Mouse (Mus musculus): ENCODE results near the gene Jmjd1c. TPM values are rescaled to one million over a fixed set of nuclear protein-coding genes. Genes with fewer than 3 reads are reported as not detected.
A peak's percentile ranks its signal among the peaks of the same experiment; 100 is the strongest.

The Jmjd1c gene
- polyA plus RNA-seq (2012; rRNA removed), result 9.0 and 9.6 TPM in 2 replicates

DNA sequence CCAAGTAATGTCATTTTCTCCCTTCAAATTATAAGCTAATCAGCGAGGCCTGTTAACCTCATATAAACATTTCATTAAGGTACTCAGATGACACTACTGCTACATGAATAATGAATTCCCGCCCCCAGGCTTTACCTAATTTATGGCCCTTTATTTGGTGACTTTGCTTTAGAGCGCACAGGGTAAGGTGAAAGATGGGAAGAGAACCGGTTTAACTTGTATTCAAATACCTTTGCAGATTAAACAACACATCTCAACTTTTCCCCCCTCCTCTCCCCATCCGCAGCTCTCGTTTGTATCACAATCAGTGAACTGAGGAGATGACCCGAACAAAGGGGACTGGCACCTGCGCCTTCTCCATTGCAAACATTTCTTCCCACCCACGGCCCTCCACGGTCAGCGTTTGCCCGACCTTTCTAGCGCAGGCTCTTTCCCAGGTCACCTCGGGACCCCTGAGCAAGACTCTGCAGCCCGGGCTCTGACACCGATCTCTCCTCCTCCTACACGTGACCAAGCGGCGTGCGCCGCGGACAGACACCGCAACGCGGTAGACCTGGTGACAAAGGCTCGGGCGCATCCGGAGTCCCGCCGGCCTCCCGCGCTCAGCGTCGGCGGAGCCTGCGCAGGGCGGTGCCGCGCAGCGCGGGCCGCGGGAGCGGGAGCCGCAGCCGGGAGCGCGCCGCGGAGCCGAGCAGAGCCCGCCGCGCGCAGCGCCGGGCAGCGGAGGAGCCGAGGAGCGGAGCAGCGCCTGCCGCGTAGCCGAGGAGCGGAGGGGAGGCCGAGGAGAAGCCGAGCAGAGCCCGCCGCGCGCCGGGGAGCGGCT lies at the start of gene Jmjd1c:
Gene Jmjd1c, plus strand, starts transcription at position 328 of the 823 bp plus-strand sequence.
- Histone ChIP-seq H3K4me1 (ENCODE audit: control insufficient read depth, insufficient read depth, low read length) (peaks cover 9% of the 10 kb centered on the region), H3K4me3 (ENCODE audit: control insufficient read depth, low read depth, low read length) (peak within 1 kb of the TSS; percentile 92), H3K27me3 (ENCODE audit: control insufficient read depth, insufficient read depth, low read length) (no peaks in the 10 kb centered on the region), H3K27ac (ENCODE audit: control insufficient read depth, insufficient read depth, low read depth, low read length) (peak within 1 kb of the TSS; percentile 79), H3K36me3 (ENCODE audit: control insufficient read depth, insufficient read depth, low read length) (no peaks in the 10 kb centered on the region)
- TF ChIP-seq CTCF (IDR thresholded peaks at IDR 0.05; ENCODE audit: control insufficient read depth, insufficient read depth, insufficient replicate concordance, low read depth, low read length) (no peak), POLR2A (IDR thresholded peaks at IDR 0.05; ENCODE audit: control insufficient read depth, low read depth, low read length) (0 out of 2 replicates have a peak, but pooled peaks have one; percentile 0)

- no peak overlapping the region for H3K4me3 ChIP-seq (ENCODE audit: control insufficient read depth, low read depth, low read length)
- TF ChIP-seq CTCF (IDR thresholded peaks at IDR 0.05; ENCODE audit: control insufficient read depth, insufficient read depth, insufficient replicate concordance, low read depth, low read length) (no peak), POLR2A (IDR thresholded peaks at IDR 0.05; ENCODE audit: control insufficient read depth, low read depth, low read length) (no peak)
- H3K27ac ChIP-seq (ENCODE audit: control insufficient read depth, insufficient read depth, low read depth, low read length), result no peak overlapping the region
- no peaks in the 10 kb centered on the region for H3K36me3 ChIP-seq (ENCODE audit: control insufficient read depth, insufficient read depth, low read length)
- no peaks in the 10 kb centered on the region for H3K27me3 ChIP-seq (ENCODE audit: control insufficient read depth, insufficient read depth, low read length)
- H3K4me1 ChIP-seq (ENCODE audit: control insufficient read depth, insufficient read depth, low read length), result no peaks in the 10 kb centered on the region
Measured at GRCm38 (mm10) chr10:67047712-67048645, 47.9 kb upstream of the Jmjd1c start.

DNA sequence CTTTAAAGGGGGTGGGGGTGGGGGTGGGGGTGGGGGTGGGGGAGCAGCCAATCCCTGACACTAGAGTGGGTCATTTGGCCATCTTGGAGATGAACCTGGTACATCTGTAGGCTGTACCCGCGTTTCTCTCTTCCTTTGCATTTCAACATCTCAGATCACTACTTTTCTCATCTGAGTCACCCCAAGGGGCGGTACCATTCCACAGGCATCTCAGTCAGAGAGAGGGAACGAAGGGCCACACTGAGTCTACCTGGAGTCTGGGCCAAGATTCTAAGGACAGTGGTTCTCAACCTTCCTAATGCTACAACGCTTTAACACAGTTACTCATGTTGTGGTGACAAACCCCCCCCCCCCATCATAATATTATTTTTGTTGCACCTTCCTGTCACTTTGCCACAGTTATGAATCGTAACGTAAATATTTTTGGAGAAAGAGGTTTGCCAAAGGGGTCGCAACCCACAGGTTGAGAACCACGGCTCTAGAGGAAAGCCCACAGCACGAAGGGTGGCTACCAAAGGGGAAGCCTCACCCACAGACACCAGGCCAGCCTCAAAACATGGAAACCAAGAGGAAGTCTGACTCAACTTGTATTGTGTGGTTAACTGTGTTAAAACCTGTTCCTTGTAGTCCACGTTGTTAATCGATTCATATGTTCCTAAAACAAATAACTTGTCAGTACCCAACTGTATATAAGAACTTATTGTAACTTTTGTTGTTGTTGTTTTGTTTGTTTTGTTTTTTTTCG lies 46.9 kb upstream of the Jmjd1c start:
- Histone ChIP-seq H3K36me3 (ENCODE audit: control insufficient read depth, insufficient read depth, low read length) (no peaks in the 10 kb centered on the region), H3K27ac (ENCODE audit: control insufficient read depth, insufficient read depth, low read depth, low read length) (no peak overlapping the region), H3K4me1 (ENCODE audit: control insufficient read depth, insufficient read depth, low read length) (no peaks in the 10 kb centered on the region), H3K27me3 (ENCODE audit: control insufficient read depth, insufficient read depth, low read length) (no peaks in the 10 kb centered on the region), H3K4me3 (ENCODE audit: control insufficient read depth, low read depth, low read length) (no peak overlapping the region)
- no peak for TF ChIP-seq POLR2A (IDR thresholded peaks at IDR 0.05; ENCODE audit: control insufficient read depth, low read depth, low read length)
- TF ChIP-seq CTCF (IDR thresholded peaks at IDR 0.05; ENCODE audit: control insufficient read depth, insufficient read depth, insufficient replicate concordance, low read depth, low read length), result no peak

DNA sequence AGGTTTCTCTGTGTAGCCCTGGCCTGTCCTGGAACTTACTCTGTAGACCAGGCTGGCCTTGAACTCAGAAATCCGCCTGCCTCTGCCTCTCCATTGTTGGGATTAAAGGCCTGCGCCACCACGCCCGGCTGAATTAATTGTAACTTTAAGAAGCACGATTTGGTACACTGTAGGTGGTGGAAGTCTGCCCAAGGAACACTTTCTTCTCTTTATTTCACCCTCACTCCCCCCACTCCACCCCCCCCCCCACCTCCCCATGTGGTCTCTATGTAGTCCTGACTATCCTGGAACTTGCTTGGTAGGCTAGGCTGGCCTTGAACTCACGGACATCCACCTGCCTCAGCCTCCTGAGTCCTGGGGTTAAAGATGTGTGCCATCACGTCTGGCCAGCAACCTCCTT lies 46.3 kb upstream of the Jmjd1c start:
- H3K27ac ChIP-seq (ENCODE audit: control insufficient read depth, insufficient read depth, low read depth, low read length), result no peak overlapping the region
- H3K4me1 ChIP-seq (ENCODE audit: control insufficient read depth, insufficient read depth, low read length), result no peaks in the 10 kb centered on the region
- TF ChIP-seq CTCF (IDR thresholded peaks at IDR 0.05; ENCODE audit: control insufficient read depth, insufficient read depth, insufficient replicate concordance, low read depth, low read length) (no peak), POLR2A (IDR thresholded peaks at IDR 0.05; ENCODE audit: control insufficient read depth, low read depth, low read length) (no peak)

DNA sequence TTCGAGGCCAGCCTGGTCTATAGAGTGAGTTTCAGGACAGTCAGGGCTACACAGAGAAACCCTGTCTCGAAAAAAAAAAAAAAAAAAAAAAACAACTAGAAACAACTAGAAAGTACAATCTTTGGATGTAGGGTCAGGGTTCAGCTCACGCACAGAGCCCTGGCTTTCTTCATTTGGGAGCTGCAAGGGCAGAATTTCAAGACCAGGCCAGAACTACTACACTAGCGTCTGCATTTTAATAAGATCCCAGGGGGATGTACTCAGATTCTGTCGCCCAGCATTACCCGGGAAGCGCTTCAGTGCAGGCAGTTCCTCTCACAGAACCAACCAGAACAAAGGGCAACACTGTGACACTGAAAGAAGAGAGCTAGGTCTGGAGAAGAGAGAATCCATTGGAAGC lies 45.2 kb upstream of the Jmjd1c start:
- Histone ChIP-seq H3K27me3 (ENCODE audit: control insufficient read depth, insufficient read depth, low read length) (no peaks in the 10 kb centered on the region), H3K27ac (ENCODE audit: control insufficient read depth, insufficient read depth, low read depth, low read length) (no peak overlapping the region; the same call in 1 of the 2 replicates), H3K4me3 (ENCODE audit: control insufficient read depth, low read depth, low read length) (no peak overlapping the region), H3K4me1 (ENCODE audit: control insufficient read depth, insufficient read depth, low read length) (no peaks in the 10 kb centered on the region), H3K36me3 (ENCODE audit: control insufficient read depth, insufficient read depth, low read length) (no peaks in the 10 kb centered on the region)
- no peak for TF ChIP-seq CTCF (IDR thresholded peaks at IDR 0.05; ENCODE audit: control insufficient read depth, insufficient read depth, insufficient replicate concordance, low read depth, low read length)
- no peak for TF ChIP-seq POLR2A (IDR thresholded peaks at IDR 0.05; ENCODE audit: control insufficient read depth, low read depth, low read length)

More for the DNA sequence above, 46.3 kb upstream of the Jmjd1c start:
- Histone ChIP-seq H3K27me3 (ENCODE audit: control insufficient read depth, insufficient read depth, low read length) (no peaks in the 10 kb centered on the region), H3K36me3 (ENCODE audit: control insufficient read depth, insufficient read depth, low read length) (no peaks in the 10 kb centered on the region), H3K4me3 (ENCODE audit: control insufficient read depth, low read depth, low read length) (no peak overlapping the region)

- Histone ChIP-seq H3K27me3 (ENCODE audit: control insufficient read depth, insufficient read depth, low read length) (no peaks in the 10 kb centered on the region), H3K36me3 (ENCODE audit: control insufficient read depth, insufficient read depth, low read length) (no peaks in the 10 kb centered on the region), H3K4me3 (ENCODE audit: control insufficient read depth, low read depth, low read length) (no peak overlapping the region), H3K4me1 (ENCODE audit: control insufficient read depth, insufficient read depth, low read length) (no peaks in the 10 kb centered on the region), H3K27ac (ENCODE audit: control insufficient read depth, insufficient read depth, low read depth, low read length) (no peak overlapping the region)
- TF ChIP-seq CTCF (IDR thresholded peaks at IDR 0.05; ENCODE audit: control insufficient read depth, insufficient read depth, insufficient replicate concordance, low read depth, low read length) (no peak), POLR2A (IDR thresholded peaks at IDR 0.05; ENCODE audit: control insufficient read depth, low read depth, low read length) (no peak)
Measured at GRCm38 (mm10) chr10:67051466-67051865, 44.5 kb upstream of the Jmjd1c start.
